Mouse (Mus musculus): ENCODE data around the gene AL731706.1. TPM values are rescaled to one million over a fixed set of nuclear protein-coding genes. Genes with fewer than 3 reads are reported as not detected.

Gene AL731706.1
- polyA plus RNA-seq, 1 experiment from 2014 or later: 24.6 TPM

Other genes starting within 250 kb of the AL731706.1 start
- 3.6 and 4.7 TPM in 2 replicates for gene Snap25, start 177.9 kb downstream of the AL731706.1 start, polyA plus RNA-seq (2016; fragmentation: Nextera tagmentation; extraction: Ambion mirVana)
- 34.8 and 41.4 TPM in 2 replicates for gene AL731706.2, start 5.7 kb downstream of the AL731706.1 start, polyA plus RNA-seq (2016; fragmentation: Nextera tagmentation; extraction: Ambion mirVana)
- 7.6 and 8.1 TPM in 2 replicates for gene Slx4ip, start 171 bp downstream of the AL731706.1 start, polyA plus RNA-seq (2016; fragmentation: Nextera tagmentation; extraction: Ambion mirVana)
- 12.4 and 14.6 TPM in 2 replicates for gene Mkks, start within 50 bp of the AL731706.1 start, polyA plus RNA-seq (2016; fragmentation: Nextera tagmentation; extraction: Ambion mirVana)
- gene Jag1, start 225.3 kb upstream of the AL731706.1 start, polyA plus RNA-seq (2016; fragmentation: Nextera tagmentation; extraction: Ambion mirVana): 18.9 and 20.4 TPM in 2 replicates